Mouse (Mus musculus): ENCODE results near the gene Rnf183.

DNA sequence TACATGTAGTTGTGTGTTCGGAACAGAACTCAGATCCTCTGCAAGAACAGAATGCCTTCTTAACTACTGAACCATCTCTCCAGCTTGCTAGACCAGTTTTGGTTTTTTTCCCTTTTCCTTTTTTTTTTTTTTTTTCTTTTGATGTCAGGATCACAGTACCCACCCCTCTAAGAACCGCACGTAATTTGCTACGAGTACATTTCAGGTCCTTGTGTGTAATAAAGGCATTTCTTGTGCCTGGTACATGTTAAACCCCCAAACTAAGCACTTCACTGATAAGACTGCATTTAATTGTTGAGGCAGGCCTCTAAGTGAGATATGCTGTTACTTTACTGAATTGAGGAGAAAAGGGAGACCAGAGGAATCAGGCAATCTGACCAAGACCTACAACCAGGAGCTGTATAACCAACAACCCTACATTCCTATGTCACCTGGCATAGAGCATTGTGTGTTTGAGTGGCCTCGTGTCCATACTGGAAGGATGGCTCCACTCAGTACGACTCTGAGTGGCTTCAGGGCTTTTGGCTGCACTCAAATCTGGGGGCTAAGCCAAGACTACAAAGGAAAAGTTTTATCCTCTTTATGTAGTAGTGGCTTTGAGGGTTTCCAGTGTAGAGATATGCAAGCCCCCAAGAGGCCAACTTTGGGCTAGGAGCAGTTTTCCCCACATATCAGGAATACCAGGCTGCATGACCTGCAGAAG lies 42.6 kb upstream of the Rnf183 start:
- TF ChIP-seq ZNF384 (IDR thresholded peaks at IDR 0.05; ENCODE audit: low read depth, low read length), result no peak
- no peak for TF ChIP-seq CHD2 (IDR thresholded peaks at IDR 0.05; ENCODE audit: low read depth, low read length)
- no peak for TF ChIP-seq ZC3H11A (IDR thresholded peaks at IDR 0.05; ENCODE audit: borderline replicate concordance, low read depth, low read length)
- no peak for TF ChIP-seq MAFK (IDR thresholded peaks at IDR 0.05; ENCODE audit: insufficient read depth, low read depth, low read length)

Measured in ES-E14 (cell line).